Mouse (Mus musculus) spleen, adult 2 months (tissue): ENCODE data around the gene Olfr699. TPM values are rescaled to one million over a fixed set of nuclear protein-coding genes. Genes with fewer than 3 reads are reported as not detected.
"Not testable (repeated sequence)": the region's sequence is repeated elsewhere in the genome, so short reads cannot be mapped to it uniquely, and the experiment has no call there.

Experiments used
- DNase-seq, 2 experiments: peaks; one replicate each; pipeline versions ENCODE4 v3.0.0 to v3.0.0-alpha.2; 2012 to 2021; ENCODE audit warnings: low spot score in 2 of 2, low read depth in 1 of 2
- H3K27ac ChIP-seq: fragments of 200-500 bp; 2 replicates; pipeline ENCODE4 v1.5.1; 2012; ENCODE audit warnings: low read length, inconsistent platforms; ENCODE audit not compliant: insufficient read depth
- H3K27me3 ChIP-seq: fragments of 200-500 bp; 2 replicates; pipeline ENCODE4 v1.6.1; 2012; ENCODE audit warnings: mild to moderate bottlenecking, moderate library complexity, low read length, inconsistent platforms; ENCODE audit not compliant: control insufficient read depth, insufficient read depth
- H3K36me3 ChIP-seq: fragments of 200-500 bp; 2 replicates; pipeline ENCODE4 v1.6.1; 2012; ENCODE audit warnings: mild to moderate bottlenecking, low read length, inconsistent platforms; ENCODE audit not compliant: control insufficient read depth, insufficient read depth
- H3K4me1 ChIP-seq: fragments of 200-500 bp; 2 replicates; pipeline ENCODE4 v1.6.1; 2011; ENCODE audit warnings: inconsistent platforms; ENCODE audit not compliant: control insufficient read depth, insufficient read depth, insufficient read length
- H3K4me3 ChIP-seq: fragments of 200-500 bp; 2 replicates; pipeline ENCODE4 v1.5.1; 2011; ENCODE audit warnings: mild to moderate bottlenecking, inconsistent platforms; ENCODE audit not compliant: insufficient read depth, insufficient read length; ENCODE audit errors: extremely low read depth
- CTCF ChIP-seq: fragments of 200-500 bp; IDR thresholded peaks from 2 replicates; pipeline ENCODE4 v1.5.1; 2011; ENCODE audit warnings: mild to moderate bottlenecking, inconsistent platforms; ENCODE audit not compliant: insufficient read depth, insufficient read length, insufficient replicate concordance; ENCODE audit errors: extremely low read depth
- POLR2A ChIP-seq: fragments of 200-500 bp; IDR thresholded peaks from 2 replicates; pipeline ENCODE4 v1.6.1; 2011; ENCODE audit warnings: low read depth, low read length, inconsistent platforms
- WGBS: fragments of 180-500 bp; shearing (Covaris S2); methylation state at CpG from one replicate; pipeline ENCODE4 v1.1.7; 2018; 5-methylcytosine and 5-hydroxymethylcytosine counted together
- polyA plus RNA-seq: library from polyadenylated mRNA; depleted of rRNA; stranded (reverse); fragments of >200 nt; gene quantifications from 2 replicates; pipeline ENCODE4 v1.2.3, GENCODE M21; 2012; rRNA removed

The Olfr699 gene
- not detected in 2 replicates for polyA plus RNA-seq

- Histone ChIP-seq H3K27me3 (no peaks in the 10 kb centered on the region), H3K4me3 (no peak within 1 kb of the TSS), H3K36me3 (no peaks in the 10 kb centered on the region), H3K4me1 (no peaks in the 10 kb centered on the region), H3K27ac (no peak within 1 kb of the TSS)
- WGBS, result 32% methylated on average over 1 of the region's 1 CpGs
- TF ChIP-seq CTCF (no peak), POLR2A (no peak)
- DNase-seq, result no peak
Measured at GRCm38 (mm10) chr7:106793098-106793497, at the start of gene Olfr699. Gene Olfr699, minus strand, starts transcription at chr7:106793198.

GRCm38 (mm10) chr7:106833793-106834192, 40.8 kb upstream of the Olfr699 start, which contains the start of gene Olfr702:
Gene Olfr702, minus strand, starts transcription at chr7:106833893.
- TF ChIP-seq CTCF (no peak), POLR2A (no peak)
- no peak within 1 kb of the TSS for H3K27ac ChIP-seq
- no peaks in the 10 kb centered on the region for H3K4me1 ChIP-seq
- DNase-seq, result no peak
- H3K27me3 ChIP-seq, result no peaks in the 10 kb centered on the region
- H3K4me3 ChIP-seq, result no peak within 1 kb of the TSS
- H3K36me3 ChIP-seq, result no peaks in the 10 kb centered on the region

GRCm38 (mm10) chr7:106818414-106818813, 25.4 kb upstream of the Olfr699 start:
- TF ChIP-seq POLR2A (no peak), CTCF (no peak)
- DNase-seq, result no peak

GRCm38 (mm10) chr7:106815775-106816174, 22.8 kb upstream of the Olfr699 start:
- H3K27me3 ChIP-seq, result no peaks in the 10 kb centered on the region
- no peaks in the 10 kb centered on the region for H3K4me1 ChIP-seq
- H3K27ac ChIP-seq, result no peak overlapping the region
- no peak overlapping the region for H3K4me3 ChIP-seq
- WGBS, result 11% methylated on average over 2 of the region's 2 CpGs
- no peaks in the 10 kb centered on the region for H3K36me3 ChIP-seq
- DNase-seq, result peak; percentile 6 to 31
- peak; percentile 33; the same call in 1 of the 2 replicates for TF ChIP-seq CTCF
- no peak for TF ChIP-seq POLR2A

More at GRCm38 (mm10) chr7:106818414-106818813, 25.4 kb upstream of the Olfr699 start:
- no peaks in the 10 kb centered on the region for H3K27me3 ChIP-seq
- H3K4me1 ChIP-seq, result no peaks in the 10 kb centered on the region
- no peak overlapping the region for H3K4me3 ChIP-seq
- H3K27ac ChIP-seq, result no peak overlapping the region
- no peaks in the 10 kb centered on the region for H3K36me3 ChIP-seq

GRCm38 (mm10) chr7:106813829-106814228, 20.8 kb upstream of the Olfr699 start, which contains the start of gene Olfr701:
Gene Olfr701, plus strand, starts transcription at chr7:106814129.
- 64% methylated on average over 2 of the region's 2 CpGs for WGBS
- Histone ChIP-seq H3K36me3 (no peaks in the 10 kb centered on the region), H3K27ac (no peak within 1 kb of the TSS), H3K27me3 (no peaks in the 10 kb centered on the region), H3K4me3 (no peak within 1 kb of the TSS), H3K4me1 (no peaks in the 10 kb centered on the region)
- TF ChIP-seq CTCF (no peak), POLR2A (no peak)
- no peak for DNase-seq

- no peaks in the 10 kb centered on the region for H3K27me3 ChIP-seq
- DNase-seq, result no peak
- 88% methylated on average over 1 of the region's 1 CpGs for WGBS
- no peak within 1 kb of the TSS for H3K4me3 ChIP-seq
- no peak within 1 kb of the TSS for H3K27ac ChIP-seq
- H3K4me1 ChIP-seq, result no peaks in the 10 kb centered on the region
- no peaks in the 10 kb centered on the region for H3K36me3 ChIP-seq
- TF ChIP-seq POLR2A, result no peak
- no peak for TF ChIP-seq CTCF
Measured at GRCm38 (mm10) chr7:106808734-106809133, 15.7 kb upstream of the Olfr699 start, which contains the start of gene Olfr700. Gene Olfr700, minus strand, starts transcription at chr7:106808834.

GRCm38 (mm10) chr7:106788330-106788729, 4.7 kb downstream of the Olfr699 start:
- Histone ChIP-seq H3K27me3 (no peaks in the 10 kb centered on the region), H3K4me3 (no peak overlapping the region), H3K4me1 (no peaks in the 10 kb centered on the region), H3K36me3 (no peaks in the 10 kb centered on the region), H3K27ac (no peak overlapping the region)
- TF ChIP-seq POLR2A (no peak), CTCF (no peak)
- DNase-seq, result peak in 1 of 2 experiments; percentile 8

GRCm38 (mm10) chr7:106761008-106761407, 32.0 kb downstream of the Olfr699 start:
- not testable (repeated sequence) for H3K4me3 ChIP-seq, H3K27me3 ChIP-seq, H3K27ac ChIP-seq, DNase-seq, H3K4me1 ChIP-seq, H3K36me3 ChIP-seq
- WGBS, result 96% methylated on average over 2 of the region's 2 CpGs
